Mouse (Mus musculus) urinary bladder, postnatal 36 days (tissue): ENCODE data around the gene Mob2.
A peak's percentile ranks its signal among the peaks of the same experiment; 100 is the strongest.

Experiments
- DNase-seq, 2 experiments: peaks; one replicate each; pipeline ENCODE4 v3.0.0; 2022; ENCODE audit warnings: low spot score in 2 of 2, mixed read lengths in 1 of 2

Mob2 gene

DNA sequence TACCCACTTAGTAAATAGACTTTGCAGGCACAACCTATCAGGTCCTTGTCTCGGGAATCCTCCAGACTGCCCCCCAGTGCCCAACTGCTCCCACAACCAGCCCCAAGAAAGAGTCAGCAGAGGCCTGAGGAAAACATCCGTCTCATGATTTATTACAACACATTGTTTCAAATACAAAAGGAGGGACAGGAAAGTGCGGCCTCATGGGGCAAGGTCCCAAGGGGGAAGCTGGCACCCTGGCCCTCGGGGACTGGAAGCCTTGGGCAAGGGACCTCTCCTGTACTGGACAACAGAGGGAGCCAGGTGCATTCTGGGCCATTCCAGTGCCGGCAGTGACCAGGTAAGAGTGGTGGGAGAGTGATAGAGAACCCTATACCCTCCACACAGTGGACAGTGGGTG lies 18.5 kb upstream of the Mob2 start:
- no peak for DNase-seq

DNA sequence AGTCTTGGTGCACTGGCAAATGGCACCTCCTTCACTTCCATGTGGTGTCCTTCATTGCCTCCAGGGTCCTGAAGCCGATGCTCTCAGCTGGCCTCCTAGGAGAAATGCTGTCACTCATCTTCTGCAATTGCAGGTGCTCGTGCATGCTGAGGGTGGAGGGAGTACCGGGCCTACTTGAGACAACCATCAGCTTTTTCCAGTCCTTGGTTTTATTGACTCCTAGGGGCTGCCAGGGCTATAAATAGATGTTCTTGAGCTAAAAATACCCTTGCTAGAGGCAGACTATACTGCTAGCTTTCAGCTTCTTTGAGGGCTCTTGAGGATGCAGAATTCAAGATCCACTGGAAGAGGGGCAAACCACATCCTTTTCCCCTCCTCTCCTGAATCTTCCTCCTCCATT lies 16.3 kb upstream of the Mob2 start:
- no peak for DNase-seq

DNA sequence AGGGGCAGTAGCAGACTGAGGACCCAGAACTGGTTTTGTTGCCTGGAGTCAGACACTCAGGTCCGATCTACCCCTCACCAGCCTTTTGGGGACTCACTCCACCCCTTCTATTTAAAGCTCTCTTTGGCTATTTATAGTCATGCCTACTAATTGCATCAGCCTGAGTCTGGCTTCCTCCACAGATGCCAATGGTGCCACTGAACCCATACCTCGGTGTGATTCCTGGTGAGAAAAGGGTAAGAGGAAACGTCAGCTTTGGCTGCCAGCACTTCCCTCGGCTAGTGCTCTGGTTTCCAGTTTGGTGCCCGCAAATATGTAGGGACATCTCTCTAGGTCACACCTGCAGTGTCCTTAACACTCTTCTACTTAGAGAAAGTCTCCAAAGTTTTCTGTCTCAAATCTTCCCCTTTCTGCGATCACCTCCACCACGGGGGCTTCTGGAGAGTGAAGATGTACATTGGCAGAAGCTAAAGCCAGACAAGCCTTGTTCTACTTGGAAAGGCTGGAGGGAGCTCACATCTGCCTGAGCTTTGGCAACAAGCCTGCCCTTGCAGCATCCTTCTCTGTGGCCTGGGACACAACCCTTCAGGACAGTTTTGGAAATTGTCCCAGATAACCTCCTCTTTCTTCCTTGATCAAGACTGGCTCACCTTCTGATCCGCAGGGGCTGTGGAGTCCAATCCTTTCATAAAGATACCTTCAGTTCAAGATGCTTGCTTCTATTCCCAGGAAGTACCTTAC lies 13.5 kb upstream of the Mob2 start:
- DNase-seq = no peak

DNA sequence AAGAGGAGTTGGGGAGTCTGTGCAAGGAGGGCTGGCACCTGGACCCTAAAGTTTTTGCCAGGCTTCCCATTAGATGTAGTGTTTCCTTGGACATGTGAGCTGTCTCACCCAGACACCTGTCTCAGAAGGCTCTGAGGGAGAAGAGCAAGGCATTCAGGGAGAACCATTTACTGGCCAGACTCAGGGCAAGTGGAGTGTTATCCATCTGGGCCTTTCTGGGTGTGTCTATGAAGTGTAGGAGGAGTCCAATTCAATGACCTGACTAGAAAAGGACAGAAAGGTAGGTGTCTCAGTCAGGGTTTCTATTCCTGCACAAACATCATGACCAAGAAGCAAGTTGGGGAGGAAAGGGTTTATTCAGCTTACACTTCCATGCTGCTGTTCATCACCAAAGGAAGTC lies 10.9 kb upstream of the Mob2 start:
- DNase-seq = no peak

DNA sequence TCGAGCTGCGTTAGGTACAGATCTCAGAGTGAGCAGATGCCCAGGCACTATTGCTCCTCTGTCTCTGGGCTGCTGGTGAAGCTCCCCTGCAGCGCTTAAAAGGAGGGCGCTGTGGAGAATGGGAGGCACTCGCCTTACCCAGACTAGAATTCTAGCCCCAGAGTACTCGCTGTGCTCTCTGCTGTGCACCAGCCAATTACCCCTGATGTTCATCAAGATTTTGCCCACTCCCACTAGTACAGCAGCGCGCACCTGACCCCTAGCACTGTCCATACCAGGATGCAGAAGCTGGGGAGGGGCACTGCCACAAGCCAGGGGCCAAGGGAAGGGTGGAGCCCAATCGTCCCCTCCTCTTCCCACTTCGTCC lies 10.3 kb upstream of the Mob2 start:
- no peak for DNase-seq

DNA sequence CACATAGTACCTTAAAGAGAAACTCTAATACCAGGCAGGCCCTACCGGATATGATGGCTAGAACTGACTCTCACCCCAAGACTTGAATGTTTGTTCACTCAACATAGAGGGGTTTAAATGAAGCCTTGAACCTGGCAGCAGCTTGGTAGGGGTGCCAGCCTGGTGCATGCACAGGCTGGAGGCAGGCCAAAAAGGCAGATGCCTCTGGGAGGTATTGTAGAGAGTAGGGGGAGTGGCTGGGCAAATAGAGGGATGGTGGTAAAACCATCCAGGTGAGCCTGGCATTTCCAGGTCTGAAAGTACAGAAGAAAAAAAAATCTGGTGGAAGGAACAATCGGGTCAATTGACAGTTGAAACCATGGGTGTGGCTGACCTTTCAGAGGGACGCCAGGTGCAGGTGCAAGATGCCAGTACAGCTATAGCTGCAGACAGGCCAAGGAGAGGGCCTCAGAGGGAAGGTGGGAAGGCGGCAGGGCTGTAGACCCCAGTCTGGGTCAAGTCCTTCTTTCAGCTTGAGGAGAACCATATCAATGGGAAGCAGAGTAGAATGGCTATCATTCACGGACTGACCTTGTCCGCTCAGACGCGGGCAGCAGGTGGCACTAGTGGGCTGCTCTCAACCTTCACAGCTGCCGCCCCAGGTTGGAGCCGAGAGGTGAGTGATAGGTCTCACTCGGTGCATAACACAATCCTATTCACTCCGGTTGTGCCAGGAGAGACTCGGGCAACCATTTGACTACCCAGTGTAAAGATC lies 9.8 kb upstream of the Mob2 start:
- peak; percentile 53 to 73 for DNase-seq

DNA sequence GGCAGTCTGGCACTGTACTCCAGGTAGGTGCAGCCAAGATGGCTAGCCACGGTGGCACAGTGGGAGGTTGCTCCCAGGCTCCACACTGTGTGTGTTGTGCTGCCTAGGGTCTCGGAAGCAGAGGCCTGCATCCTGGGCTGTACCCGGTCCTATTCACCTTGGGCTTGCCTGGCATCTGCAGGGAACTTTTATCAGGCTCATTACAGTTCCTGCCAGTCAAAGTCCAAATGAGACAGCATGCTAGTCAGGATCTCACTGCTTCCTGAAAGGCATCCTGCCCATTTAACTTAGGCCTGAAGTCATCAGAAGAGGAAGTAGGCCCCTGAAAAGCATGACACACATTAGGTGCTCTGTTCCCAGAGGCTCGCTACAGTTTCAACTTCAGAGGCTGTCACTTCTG lies 7.6 kb upstream of the Mob2 start:
- no peak for DNase-seq

DNA sequence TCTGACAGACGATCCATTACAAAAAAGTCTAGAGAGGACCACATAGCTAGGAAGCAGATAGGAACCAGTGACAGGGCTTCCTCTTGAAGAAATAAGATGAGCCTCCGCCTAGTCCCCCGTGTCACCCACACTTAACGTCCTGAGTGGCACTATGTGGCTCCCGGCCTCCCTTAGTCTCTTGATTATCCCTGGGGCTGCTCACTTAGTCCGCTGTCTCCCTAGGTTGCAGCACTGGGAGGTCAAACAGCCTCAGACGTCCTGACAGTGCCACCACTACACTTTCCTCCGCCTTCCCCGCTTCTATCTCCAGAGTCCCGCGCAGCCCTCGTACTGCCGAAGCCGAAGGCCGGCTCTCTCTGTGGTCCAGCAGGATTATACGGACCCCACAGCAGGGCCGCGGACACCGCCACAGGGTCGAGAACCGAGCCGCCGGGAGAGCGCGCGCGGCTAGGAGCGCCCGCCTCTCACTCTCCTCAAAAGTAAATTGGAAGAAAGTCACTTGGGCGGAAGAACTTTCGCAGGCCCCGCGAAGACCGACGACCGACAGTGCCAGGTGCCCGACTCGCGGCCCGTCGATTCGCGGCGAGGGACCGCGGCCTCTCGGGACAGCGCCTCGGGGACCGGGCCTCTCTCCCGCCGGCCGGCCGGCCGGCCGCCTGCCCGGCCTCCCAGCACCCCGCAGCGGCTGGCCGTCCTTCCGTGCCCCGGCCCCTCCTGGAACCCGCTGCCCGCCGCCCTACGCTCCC lies 507 bp downstream of the Mob2 start:
- DNase-seq = no peak

DNA sequence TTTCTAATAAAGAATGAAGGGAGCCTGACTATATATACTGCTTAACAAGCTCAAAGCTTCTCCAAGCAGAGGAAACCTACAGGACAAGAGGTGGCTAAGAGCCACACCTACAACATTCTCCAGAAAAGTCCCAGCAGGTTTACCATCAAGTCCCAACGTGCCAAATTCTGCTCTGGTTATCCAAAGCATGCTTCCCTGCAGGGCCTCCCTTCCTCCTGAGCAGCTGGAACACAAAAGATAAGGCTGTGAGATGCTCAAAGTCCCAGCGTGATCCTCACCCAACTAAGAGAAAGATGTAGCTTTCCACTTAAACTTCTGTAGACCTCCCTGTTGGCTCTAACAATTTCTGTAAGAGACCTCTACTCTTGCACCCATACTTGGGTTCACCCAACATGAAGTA lies 1.8 kb downstream of the Mob2 start:
- peak in 1 of 2 experiments; percentile 23 for DNase-seq

DNA sequence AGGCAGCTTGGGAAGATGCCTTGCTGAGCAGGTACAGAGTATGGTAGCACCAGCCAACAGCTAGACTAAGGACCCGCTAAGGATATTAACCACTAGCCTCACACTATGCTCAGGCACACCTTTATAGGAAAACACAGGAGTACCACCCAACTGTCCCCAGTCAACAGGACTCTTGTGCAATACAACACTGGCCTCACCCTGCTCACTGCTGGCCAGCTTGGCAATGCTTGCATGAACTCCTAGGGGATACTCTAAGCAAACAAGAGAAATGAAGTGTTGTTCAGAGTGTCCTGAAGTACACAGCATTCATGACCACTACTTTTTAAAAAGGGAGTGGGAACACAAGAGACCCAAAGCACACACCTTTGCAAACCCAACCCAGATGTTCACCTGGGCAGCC lies 3.7 kb downstream of the Mob2 start:
- DNase-seq = peak in 1 of 2 experiments; percentile 30

DNA sequence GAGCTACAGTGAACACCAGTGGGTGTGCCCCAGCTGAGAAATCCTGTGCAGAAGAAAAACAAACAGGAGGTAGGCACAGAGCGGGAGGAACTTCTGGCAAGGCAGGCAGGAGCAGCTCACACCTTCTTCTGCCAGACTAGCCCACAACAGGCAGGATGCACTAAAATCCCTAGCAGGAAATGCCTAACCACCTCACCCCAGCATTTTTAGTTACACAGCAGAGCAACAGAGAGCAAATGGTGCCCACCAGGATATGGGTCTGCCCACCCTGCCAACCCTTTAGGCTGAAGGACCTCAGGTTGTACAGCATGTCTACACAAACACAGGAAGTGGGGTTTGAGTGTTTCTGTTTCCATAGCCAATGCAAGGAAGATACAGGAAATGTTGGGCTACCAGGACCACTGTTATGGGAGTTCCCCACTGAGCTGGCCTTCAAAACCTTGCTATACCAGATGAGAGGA lies 4.2 kb downstream of the Mob2 start:
- DNase-seq = peak in 1 of 2 experiments; percentile 12

DNA sequence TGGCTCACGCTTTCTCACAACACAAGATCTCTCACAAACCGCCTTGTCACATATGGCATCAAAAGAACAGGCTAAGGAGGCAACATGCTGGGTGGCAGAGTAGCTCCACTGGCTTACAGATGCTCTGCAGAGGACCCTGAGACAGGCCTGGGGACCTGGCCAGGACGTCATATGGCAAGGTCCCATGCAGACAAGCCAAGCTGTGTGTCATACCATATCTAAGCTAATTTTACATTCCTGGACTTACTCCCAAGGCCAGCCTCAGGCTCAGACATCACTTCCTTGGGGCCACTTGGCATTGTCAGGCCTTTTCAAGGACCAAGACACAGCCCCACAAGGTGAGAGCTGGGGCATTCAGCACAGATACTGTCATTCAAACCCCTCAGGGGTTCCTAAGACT lies 5.4 kb downstream of the Mob2 start:
- no peak for DNase-seq

DNA sequence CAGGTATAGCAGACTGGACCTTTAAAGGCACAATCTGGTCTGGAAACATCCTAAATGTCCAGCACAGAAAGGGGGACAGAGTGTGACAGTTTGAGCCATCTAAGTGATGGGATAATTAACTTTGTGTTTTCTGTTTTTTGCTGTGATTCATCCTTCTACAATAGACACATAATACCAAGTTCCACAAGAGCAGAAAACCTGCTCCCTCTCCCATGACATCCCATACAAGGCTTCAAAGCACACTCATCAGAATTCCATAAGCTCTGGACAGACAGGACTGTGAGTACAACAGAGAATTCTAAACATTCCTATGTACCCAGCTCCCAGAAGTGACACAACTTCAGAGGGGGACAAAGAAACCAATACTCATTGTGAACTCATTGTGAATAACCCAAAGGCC lies 10.3 kb downstream of the Mob2 start:
- DNase-seq = no peak

DNA sequence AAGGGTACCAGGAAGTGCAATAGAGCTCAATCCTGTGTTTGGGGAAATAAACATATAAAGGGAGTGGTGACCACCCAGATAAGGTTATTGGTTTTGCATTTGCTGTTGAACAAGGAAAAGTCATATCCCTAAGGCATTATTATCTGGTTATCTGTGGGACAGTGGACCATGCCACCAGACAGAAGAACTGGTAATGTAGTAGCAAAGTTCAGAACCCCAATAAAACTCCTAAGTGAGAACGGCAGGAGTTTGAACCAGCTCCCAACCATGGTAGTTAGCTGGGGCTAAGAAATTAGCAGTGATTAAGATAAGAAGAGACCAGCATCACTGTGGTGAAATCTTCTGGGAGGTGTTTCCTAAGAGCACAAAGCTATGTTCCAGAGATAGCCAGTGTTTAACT lies 14.9 kb downstream of the Mob2 start:
- no peak for DNase-seq

DNA sequence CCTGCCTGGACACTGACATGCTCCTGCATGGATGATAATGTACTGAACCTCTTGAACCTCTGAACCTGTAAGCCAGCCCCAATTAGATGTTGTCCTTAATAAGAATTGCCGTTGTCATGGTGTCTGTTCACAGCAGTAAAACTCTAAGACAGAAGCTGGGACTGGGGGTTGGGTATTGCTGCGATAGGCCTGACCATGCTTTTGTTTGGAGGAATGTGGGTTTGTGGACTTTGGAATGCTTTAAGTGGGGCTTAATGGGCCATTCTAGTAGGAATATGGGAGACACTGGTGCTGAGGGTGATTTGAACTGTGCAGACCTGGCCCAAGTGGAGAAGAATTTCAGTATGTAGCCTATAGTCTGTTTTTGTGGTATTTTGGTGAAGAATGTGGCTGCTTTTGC lies 15.5 kb downstream of the Mob2 start:
- no peak for DNase-seq

DNA sequence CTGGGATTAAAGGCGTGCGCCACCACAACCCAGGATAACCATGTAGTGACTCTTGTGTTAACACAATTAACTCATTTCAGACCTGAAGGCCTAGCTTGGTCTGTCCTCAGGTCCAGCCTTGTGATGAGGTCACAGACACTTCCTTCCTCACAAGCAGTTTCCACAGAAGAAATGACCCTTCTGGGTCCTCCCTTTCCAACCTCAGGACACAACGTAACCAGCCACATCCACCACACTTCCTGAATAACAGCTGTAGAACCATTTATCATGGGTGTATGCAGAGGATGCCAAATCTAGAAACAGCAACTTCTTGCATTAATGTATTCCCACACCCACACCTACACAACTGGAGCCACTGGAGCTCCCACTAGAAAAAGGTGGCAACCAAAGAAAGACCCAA lies 20.1 kb downstream of the Mob2 start:
- DNase-seq = no peak

DNA sequence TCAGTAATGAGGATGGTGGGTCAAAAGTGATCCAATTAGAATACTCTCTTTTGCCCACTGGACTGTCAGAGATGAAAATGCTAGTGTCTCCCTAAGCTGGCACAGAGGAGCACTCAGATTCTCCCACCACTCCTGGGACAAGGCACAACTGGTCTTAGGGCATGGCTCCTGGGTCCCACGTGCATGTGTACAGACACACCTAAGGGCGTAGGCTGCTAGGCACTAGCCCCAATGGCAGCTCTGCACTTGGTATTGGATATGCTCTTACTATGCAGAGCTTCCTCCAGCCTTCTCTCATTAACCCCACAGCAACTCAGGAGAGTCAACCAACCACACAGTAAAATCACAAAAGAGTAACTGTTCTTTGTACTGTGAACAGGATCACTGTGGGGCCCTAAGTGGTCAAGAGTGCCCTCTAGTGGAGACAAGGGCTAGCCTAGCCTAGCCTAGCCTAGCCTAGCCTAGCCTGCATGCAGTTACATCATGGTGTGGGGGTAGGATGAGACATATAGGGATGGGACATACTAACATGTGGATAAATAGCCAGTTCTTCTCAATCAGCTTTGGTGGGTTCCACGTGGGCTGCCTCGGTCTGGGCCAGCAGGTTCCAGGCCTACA lies 23.2 kb downstream of the Mob2 start:
- no peak for DNase-seq

DNA sequence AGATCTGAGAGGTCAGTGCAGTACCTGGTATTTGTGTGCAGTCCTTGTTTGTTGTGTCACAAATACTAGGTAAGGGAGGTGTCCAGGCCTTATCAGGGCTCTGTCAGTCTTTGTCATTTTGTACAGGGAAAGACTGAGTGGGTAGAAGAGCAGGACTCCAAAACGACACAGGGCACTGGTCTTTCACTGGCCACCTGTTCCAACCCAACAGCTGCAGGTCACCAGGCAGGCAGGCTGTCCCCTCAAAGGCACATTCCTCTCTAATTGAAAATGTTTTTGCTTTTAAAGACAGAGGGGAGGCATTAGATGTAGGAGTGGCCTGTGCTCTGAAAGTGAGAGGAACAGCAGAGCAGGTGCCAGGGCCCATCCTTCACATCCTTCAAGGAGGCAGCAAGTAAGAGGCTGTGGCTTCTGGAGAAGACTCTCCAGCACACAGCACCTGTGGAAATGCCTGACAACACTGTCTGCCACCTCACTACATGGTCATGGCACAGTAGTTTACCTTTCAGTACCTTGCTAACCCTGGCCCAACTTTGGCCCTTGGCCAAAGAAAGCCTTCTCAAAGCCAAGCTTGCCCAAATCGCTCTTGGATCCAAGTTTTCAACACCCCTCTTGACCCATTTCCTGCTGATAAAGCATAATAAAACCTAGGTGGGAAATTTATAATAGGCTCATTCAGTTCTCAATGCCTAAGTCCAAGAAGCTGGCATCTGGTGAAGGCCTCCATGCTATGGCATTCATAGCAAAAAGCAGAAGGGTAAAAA lies 25.6 kb downstream of the Mob2 start:
- no peak for DNase-seq

DNA sequence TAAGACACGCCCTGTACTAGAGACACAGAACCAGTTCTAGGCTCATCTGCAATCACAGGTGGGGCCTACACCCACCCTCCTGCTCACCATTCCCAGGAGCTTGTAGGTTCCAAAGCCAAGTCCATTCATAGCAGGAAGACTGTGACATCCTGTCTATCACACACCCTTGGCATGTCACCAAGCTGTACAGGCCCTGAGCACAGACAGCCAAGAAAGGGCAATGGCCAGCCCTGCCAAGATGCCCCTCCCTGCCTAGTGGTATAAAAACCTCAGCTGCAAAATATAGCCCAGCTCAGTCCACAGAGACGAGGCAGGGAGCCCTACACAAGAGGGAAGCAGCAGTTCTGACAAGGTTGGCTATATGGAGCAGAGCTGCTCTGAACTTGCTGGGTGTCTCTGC lies 26.7 kb downstream of the Mob2 start:
- peak in 1 of 2 experiments; percentile 32 for DNase-seq

DNA sequence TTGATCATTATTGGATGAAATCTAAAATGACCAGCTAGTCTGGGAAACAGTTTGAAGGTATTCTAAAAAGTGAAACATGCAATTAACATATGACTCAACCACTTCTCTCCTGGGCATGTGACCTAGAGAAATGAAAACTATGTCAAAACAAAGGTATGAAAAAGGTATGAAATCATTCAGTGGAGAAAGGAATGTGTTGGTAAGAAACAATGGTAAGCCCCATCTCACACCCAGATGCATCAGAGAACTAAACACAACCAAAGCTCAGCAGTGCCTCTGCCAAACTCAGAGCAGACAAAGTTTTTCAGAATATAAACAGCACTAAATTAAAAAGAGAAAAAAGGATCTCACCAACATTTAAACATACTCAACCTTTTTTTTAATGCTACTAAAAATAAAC lies 30.8 kb downstream of the Mob2 start:
- no peak for DNase-seq

DNA sequence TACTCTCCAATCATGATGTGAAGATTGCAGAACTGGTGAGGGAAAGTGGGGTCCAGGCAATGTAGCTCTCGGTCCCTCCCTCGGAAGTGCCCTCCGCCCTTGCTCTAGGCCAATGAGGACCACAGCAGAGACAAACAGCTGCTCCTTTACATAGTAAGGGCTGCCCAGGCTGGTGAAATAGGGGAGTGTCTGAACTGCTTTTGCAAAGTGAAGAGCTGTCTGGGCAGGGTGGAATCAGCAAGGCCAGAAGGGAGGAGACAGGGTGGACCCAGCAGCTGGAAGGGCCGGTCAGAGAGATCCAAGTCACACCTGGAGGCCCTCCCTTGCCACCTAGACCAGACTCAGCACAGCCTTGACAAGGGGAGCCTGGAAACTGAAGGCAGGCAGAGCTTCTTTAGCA lies 34.9 kb downstream of the Mob2 start:
- no peak for DNase-seq

DNA sequence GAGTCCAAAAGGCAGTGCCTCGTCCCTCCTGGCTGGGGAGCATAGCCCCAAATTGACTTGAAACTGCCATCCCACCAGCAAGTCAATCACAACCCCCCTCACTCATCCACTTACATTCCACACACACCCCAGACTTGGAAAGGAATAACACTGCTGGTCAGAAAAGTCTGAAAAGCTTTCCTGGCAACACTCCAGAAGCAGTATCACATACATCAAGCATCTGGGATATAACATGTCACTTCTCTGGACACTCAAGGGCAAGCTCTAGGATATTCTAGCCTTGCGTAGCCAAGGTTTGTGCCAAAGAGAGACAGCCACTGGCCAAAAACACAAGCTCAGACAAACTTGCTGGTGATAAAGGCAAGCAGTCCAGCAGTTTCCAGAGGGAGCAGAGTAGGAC lies 35.7 kb downstream of the Mob2 start:
- DNase-seq = no peak
